Mouse (Mus musculus) midbrain, embryonic 13.5 days (tissue): ENCODE results near the gene Prkcb. TPM values are rescaled to one million over a fixed set of nuclear protein-coding genes. Genes with fewer than 3 reads are reported as not detected.
"Not testable (repeated sequence)": the region's sequence is repeated elsewhere in the genome, so short reads cannot be mapped to it uniquely, and the experiment has no call there.

Experiments
- ATAC-seq: fragments of 200-750 bp; cut with Nextera tagmentation; 2 replicates; pipeline ENCODE4 v1.8.0; 2017; ENCODE audit warnings: mild to moderate bottlenecking, moderate TSS enrichment, moderate library complexity
- H3K27ac ChIP-seq: fragments of 300-500 bp; sonication (generic); 2 replicates; pipeline ENCODE4 v1.5.1; 2015; ENCODE audit warnings: inconsistent platforms, mild to moderate bottlenecking, moderate library complexity
- H3K27me3 ChIP-seq: fragments of 300-500 bp; sonication (generic); 2 replicates; pipeline ENCODE4 v1.6.1; 2015; ENCODE audit warnings: mild to moderate bottlenecking, inconsistent platforms
- H3K36me3 ChIP-seq: fragments of 300-500 bp; sonication (generic); 2 replicates; pipeline ENCODE4 v1.6.1; 2015; ENCODE audit warnings: mild to moderate bottlenecking, inconsistent platforms
- H3K4me1 ChIP-seq: fragments of 300-500 bp; sonication (generic); replicated peaks from 2 replicates; pipeline ENCODE4 v1.6.1; 2015; ENCODE audit warnings: inconsistent platforms
- H3K4me2 ChIP-seq: fragments of 300-500 bp; sonication (generic); replicated peaks from 2 replicates; pipeline ENCODE4 v1.6.1; 2015; ENCODE audit warnings: moderate library complexity, mild to moderate bottlenecking, inconsistent platforms
- H3K4me3 ChIP-seq: fragments of 300-500 bp; sonication (generic); replicated peaks from 2 replicates; pipeline ENCODE4 v1.5.1; 2015; ENCODE audit warnings: mild to moderate bottlenecking, inconsistent platforms
- H3K9ac ChIP-seq: fragments of 300-500 bp; sonication (generic); replicated peaks from 2 replicates; pipeline ENCODE4 v1.6.1; 2015; ENCODE audit warnings: mild to moderate bottlenecking, inconsistent platforms
- H3K9me3 ChIP-seq: fragments of 300-500 bp; sonication (generic); 2 replicates; pipeline ENCODE4 v1.6.1; 2016; ENCODE audit warnings: mild to moderate bottlenecking, inconsistent platforms
- WGBS: fragments of 180-500 bp; shearing (Covaris S2); methylation state at CpG from one replicate; pipeline ENCODE4 v1.1.7; 2015; 5-methylcytosine and 5-hydroxymethylcytosine counted together
- polyA plus RNA-seq: library from polyadenylated mRNA; unstranded; fragments of >200 nt; fragmentation: Nextera tagmentation; extraction: Ambion mirVana; gene quantifications from 2 replicates; pipeline ENCODE4 v1.2.1, GENCODE M21; 2015

The Prkcb gene
- 44.8 and 46.4 TPM in 2 replicates for polyA plus RNA-seq

DNA sequence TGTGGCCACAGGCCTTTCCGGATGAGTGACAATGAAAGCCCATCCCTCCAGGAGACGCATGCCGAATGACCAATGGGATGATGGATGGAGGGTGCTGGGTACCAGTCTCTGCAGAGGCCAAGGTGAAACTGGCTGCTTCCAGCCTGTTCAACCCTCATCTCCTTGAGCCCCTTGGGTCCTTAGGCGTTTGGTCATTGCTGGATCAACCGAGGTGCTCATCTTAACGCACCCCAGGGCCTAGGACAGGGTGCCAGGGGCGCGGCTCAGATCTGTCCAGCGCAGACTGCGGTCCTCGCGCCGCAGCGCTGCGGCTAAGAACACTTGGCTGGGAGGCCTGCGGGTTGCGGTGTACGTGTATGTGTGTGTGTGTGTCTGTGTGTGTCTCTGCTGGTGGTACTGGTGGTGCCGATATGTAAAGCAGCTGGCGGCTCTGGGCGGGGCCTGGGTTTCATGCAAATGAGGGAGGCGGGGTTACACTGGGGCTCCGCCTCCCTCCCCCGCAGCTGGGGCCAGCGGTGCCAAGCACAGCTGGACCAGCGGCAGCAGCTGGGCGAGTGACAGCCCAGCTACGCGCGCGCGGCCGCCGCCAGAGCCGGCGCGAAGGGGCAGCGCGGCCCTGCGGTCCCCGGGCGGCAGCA is at the start of gene Prkcb:
Prkcb (plus strand) TSS at position 147 of the 638 bp plus-strand sequence.
- no peaks in the 10 kb centered on the region for H3K36me3 ChIP-seq
- peak within 1 kb of the TSS; percentile 94 for H3K4me2 ChIP-seq
- ATAC-seq, result peak; percentile 87
- H3K9me3 ChIP-seq, result no peaks in the 10 kb centered on the region
- H3K27me3 ChIP-seq, result peaks cover 40% of the 10 kb centered on the region
- H3K4me1 ChIP-seq, result peaks cover 12% of the 10 kb centered on the region
- H3K27ac ChIP-seq, result peak within 1 kb of the TSS; percentile 52; the same call in 1 of the 2 replicates
- peak within 1 kb of the TSS; percentile 65 for H3K4me3 ChIP-seq
- H3K9ac ChIP-seq, result peak within 1 kb of the TSS; percentile 66
- 3% methylated on average over 37 of the region's 42 CpGs for WGBS

DNA sequence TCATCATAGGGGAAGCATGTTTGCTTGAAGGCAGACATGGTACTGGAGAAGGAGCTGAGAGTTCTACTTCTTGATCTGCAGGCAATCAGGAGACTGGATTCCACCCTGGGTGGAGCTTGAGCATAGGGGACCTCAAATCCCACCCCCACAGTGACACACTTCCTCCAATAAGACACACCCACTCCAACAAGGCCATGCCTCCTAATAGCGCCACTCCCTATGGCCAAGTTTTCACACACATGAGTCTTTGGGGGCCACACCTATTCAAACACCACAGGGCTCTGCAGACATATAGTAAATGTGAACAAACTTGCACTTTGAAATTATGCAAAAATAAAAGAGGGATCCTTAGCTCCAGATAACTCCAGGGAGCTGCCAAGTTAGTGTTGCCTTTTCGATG is 49.6 kb upstream of the Prkcb start:
- H3K9me3 ChIP-seq, result no peaks in the 10 kb centered on the region

DNA sequence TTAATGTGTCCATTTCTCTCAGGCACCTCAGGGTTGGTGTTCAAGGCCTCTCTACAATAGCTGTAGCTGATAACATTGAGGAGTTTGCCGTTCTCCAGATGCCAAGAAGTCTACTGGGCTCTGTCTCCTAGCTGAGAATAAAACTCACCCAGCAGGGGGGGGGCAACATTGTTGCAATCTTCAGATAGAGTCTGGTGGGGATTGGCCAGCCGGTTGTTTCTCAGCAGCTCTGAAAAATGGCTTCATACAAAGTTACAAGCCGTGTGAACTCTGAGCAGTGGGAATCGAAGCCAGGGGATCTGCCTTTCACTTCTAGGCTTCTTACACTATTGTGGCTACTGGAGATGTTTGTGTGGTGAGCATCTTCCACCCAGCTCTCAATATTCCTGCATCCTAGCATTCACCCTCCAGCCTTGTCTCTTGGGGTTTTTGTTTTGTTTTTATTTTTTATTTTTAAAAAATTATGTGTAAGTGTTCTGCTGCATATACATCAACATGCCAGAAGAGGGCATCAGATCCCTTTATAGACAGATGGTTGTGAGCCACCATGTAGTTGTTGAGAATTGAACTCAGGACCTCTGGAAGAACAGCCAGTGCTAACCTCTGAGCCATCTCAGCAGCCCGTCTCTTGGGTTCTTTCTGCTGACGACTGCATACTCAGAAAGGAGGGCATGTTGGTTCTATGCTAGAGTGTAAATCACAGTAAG is 48.0 kb upstream of the Prkcb start:
- ATAC-seq, result no peak
- Histone ChIP-seq H3K4me3 (no peak overlapping the region), H3K4me1 (0 out of 2 replicates have a peak, but pooled peaks cover 4% of the 10 kb centered on the region), H3K4me2 (no peak overlapping the region), H3K36me3 (no peaks in the 10 kb centered on the region), H3K9me3 (no peaks in the 10 kb centered on the region), H3K27ac (no peak overlapping the region), H3K9ac (no peak overlapping the region), H3K27me3 (no peaks in the 10 kb centered on the region)
- 83% methylated on average over 6 of the region's 6 CpGs for WGBS

More for the DNA sequence above, 49.6 kb upstream of the Prkcb start:
- 95% methylated on average over 2 of the region's 2 CpGs for WGBS
- Histone ChIP-seq H3K9ac (no peak overlapping the region), H3K27me3 (no peaks in the 10 kb centered on the region), H3K4me1 (0 out of 2 replicates have a peak, but pooled peaks cover 1% of the 10 kb centered on the region), H3K36me3 (no peaks in the 10 kb centered on the region), H3K27ac (no peak overlapping the region), H3K4me2 (no peak overlapping the region), H3K4me3 (no peak overlapping the region)
- ATAC-seq, result no peak

DNA sequence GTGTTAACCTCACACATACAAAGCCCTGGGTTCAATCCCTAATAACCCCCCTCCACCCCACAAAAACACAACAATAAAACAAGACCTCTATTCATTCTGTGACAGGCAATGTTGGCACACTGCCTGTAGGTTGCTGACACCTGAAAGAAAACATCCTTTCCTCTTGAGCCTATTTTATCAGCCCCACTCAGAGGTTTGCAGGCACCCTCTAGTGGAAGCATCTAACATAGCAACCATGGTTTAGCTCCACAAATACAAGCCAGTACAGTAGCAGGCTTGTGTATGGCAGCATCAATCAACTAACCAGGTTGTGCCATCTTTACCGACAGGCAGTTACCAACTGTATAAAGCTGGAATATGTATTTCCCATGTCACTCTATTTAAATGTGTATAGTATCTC is 46.3 kb upstream of the Prkcb start:
- WGBS, result 58% methylated on average over 1 of the region's 1 CpGs
- Histone ChIP-seq H3K27me3 (no peaks in the 10 kb centered on the region), H3K4me2 (no peak overlapping the region), H3K27ac (no peak overlapping the region), H3K4me3 (no peak overlapping the region), H3K9ac (no peak overlapping the region), H3K9me3 (no peaks in the 10 kb centered on the region), H3K36me3 (no peaks in the 10 kb centered on the region), H3K4me1 (0 out of 2 replicates have a peak, but pooled peaks cover 4% of the 10 kb centered on the region)
- ATAC-seq, result 0 out of 2 replicates have a peak, but pooled peaks have one; percentile 56

DNA sequence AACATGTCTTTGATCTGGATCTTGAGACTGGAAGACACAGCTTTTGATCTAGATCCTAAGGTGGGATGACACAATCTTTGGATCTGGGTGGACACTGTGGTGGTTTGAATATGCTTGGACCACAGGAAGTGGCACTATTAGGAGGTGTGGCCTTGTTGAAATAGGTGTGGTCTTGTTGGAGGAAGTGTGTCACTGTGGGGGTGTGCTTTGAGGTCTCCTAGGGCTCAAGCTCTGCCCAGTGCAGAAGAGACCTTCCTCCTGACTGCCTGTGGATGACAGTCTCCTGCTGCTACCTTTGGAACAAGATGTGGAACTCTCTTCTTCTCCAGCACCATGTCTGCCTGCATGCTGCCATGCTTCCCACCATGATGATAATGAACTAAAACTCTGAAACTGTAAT is 45.8 kb upstream of the Prkcb start:
- ATAC-seq, H3K27me3 ChIP-seq, H3K9ac ChIP-seq: not testable (repeated sequence)

DNA sequence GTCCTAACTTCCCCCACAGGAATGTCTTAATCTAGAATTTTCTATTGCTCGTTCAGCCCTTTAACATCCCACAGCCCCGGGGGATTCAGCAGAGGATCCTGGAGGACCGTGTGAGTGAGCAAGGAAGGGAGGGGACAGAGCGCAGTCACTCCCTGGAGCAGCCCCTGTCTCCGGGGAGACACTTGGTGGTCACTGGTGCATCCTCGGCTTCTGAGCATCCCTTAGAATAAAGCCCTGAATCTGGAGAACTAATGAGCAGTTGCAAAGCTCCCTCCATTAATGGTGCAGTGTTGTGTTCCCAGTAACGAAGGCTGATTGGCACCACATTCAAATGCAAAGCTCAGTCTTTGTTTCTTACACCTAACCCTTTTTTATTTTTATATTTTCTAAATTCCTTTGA is 44.4 kb upstream of the Prkcb start:
- ATAC-seq, result peak; percentile 60; the same call in 1 of the 2 replicates
- no peaks in the 10 kb centered on the region for H3K9me3 ChIP-seq
- 21% methylated on average over 7 of the region's 7 CpGs for WGBS
- H3K4me3 ChIP-seq, result no peak overlapping the region
- H3K27me3 ChIP-seq, result no peaks in the 10 kb centered on the region
- no peak overlapping the region for H3K4me2 ChIP-seq
- no peaks in the 10 kb centered on the region for H3K36me3 ChIP-seq
- H3K4me1 ChIP-seq, result 0 out of 2 replicates have a peak, but pooled peaks cover 4% of the 10 kb centered on the region
- H3K27ac ChIP-seq, result no peak overlapping the region
- H3K9ac ChIP-seq, result no peak overlapping the region

More for the DNA sequence above, 45.8 kb upstream of the Prkcb start:
- H3K4me1 ChIP-seq, H3K36me3 ChIP-seq, H3K27ac ChIP-seq, H3K9me3 ChIP-seq, H3K4me2 ChIP-seq, H3K4me3 ChIP-seq: not testable (repeated sequence)

DNA sequence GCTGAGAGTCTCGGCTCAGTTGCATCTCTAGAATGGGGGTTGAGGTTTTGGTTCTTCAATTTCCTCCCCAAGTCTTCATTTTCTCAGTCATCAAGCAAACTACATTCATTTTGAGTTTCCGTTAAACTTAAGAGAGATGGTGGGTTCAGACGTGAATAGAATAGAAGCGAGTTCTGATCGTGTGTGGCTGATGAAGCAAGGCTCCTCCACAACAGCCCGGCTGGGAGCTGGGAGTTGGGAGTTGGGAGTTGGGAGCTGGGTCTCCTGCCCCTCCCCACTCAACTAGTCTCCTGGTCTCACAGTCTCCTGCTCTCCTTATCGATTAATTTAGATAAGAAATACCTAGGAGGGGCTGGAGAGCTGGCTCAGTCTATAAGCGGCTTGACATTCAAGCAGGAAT is 44.0 kb upstream of the Prkcb start:
- H3K27me3 ChIP-seq, result no peaks in the 10 kb centered on the region
- H3K4me2 ChIP-seq, result no peak overlapping the region
- ATAC-seq, result no peak
- H3K9ac ChIP-seq, result no peak overlapping the region
- H3K27ac ChIP-seq, result no peak overlapping the region
- H3K4me1 ChIP-seq, result 0 out of 2 replicates have a peak, but pooled peaks cover 4% of the 10 kb centered on the region
- no peaks in the 10 kb centered on the region for H3K9me3 ChIP-seq
- H3K4me3 ChIP-seq, result no peak overlapping the region
- no peaks in the 10 kb centered on the region for H3K36me3 ChIP-seq
- 59% methylated on average over 8 of the region's 8 CpGs for WGBS

DNA sequence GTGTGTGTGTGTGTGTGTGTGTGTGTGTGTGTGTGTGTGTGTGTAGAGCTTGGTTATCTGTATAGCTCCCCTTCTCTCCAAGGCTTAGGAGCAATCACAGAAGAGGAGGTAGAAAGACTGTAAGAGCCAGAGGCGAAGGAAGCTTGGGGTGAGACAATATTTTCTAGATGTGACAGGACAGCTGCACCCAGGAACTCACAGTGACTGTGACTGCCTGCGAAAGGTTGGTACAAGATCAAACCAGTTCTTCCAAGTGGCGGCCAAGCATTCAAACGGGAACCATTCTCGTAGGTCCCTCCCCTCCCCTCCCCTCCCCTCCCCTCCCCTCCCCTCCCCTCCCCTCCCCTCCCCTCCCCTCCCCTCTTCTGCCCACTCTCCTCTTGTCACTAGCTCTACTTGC is 42.6 kb upstream of the Prkcb start:
- Histone ChIP-seq H3K27ac (no peak overlapping the region), H3K4me1 (0 out of 2 replicates have a peak, but pooled peaks cover 4% of the 10 kb centered on the region), H3K9ac (no peak overlapping the region), H3K4me3 (no peak overlapping the region), H3K27me3 (no peaks in the 10 kb centered on the region), H3K4me2 (no peak overlapping the region), H3K36me3 (no peaks in the 10 kb centered on the region), H3K9me3 (no peaks in the 10 kb centered on the region)
- WGBS, result 48% methylated on average over 5 of the region's 5 CpGs
- ATAC-seq, result no peak

DNA sequence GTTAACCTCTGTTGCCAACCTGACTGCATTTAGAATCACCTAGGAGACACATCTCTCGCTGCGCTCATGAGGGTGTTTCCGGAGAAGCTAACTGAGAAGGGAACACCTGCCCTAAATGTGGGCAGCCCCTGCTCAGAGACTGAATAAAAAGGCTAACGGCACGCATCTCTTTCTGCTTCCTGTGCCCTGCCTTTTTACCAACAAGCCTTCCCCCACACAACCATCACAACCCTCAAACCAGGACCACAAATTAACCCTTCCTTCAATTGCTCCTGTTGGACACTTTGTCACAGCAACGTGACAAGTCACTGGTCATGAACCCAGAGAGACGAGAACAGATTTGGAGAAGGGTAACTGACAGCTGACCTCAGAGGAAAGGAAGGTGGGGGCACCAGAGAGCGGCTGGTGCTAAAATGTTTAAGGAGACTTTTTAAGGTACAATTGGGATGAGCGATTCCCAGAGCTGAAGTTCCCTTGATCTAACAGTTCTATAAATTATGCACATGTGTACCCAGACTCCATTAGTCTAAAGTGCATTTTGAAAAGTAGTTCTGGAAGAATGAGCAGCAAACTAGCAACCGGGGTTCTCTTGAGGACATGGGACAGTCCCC is 41.2 kb upstream of the Prkcb start:
- H3K9me3 ChIP-seq, result no peaks in the 10 kb centered on the region
- WGBS, result 85% methylated on average over 10 of the region's 10 CpGs
- no peaks in the 10 kb centered on the region for H3K27me3 ChIP-seq
- no peak overlapping the region for H3K27ac ChIP-seq
- no peak overlapping the region for H3K9ac ChIP-seq
- no peak for ATAC-seq
- H3K36me3 ChIP-seq, result no peaks in the 10 kb centered on the region
- no peak overlapping the region for H3K4me2 ChIP-seq
- no peak overlapping the region for H3K4me3 ChIP-seq
- H3K4me1 ChIP-seq, result 0 out of 2 replicates have a peak, but pooled peaks cover 4% of the 10 kb centered on the region

DNA sequence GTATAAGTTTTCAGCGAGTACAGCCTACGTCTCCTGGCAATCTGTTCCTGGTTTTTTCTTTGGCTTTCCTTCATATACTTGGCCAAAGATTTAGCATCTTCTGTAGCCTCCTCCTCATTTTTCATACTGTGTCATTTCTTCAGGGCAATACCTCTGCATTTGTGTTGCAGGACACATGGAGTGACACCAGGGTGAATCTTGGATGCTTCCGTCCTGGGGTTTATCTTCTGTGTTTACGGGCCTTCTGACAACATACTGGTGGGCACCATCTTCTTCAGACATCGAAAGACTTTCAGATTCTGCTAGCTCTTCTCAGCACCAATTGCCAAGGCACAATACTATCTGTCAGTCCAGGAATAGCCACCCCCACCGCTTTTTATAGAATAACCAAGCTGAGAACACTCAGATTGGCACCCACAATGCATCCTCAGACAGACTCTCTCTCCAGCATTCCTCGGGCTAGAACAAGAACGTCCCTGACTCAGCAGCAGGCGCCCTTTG is 39.2 kb upstream of the Prkcb start:
- WGBS, result 91% methylated on average over 9 of the region's 9 CpGs

DNA sequence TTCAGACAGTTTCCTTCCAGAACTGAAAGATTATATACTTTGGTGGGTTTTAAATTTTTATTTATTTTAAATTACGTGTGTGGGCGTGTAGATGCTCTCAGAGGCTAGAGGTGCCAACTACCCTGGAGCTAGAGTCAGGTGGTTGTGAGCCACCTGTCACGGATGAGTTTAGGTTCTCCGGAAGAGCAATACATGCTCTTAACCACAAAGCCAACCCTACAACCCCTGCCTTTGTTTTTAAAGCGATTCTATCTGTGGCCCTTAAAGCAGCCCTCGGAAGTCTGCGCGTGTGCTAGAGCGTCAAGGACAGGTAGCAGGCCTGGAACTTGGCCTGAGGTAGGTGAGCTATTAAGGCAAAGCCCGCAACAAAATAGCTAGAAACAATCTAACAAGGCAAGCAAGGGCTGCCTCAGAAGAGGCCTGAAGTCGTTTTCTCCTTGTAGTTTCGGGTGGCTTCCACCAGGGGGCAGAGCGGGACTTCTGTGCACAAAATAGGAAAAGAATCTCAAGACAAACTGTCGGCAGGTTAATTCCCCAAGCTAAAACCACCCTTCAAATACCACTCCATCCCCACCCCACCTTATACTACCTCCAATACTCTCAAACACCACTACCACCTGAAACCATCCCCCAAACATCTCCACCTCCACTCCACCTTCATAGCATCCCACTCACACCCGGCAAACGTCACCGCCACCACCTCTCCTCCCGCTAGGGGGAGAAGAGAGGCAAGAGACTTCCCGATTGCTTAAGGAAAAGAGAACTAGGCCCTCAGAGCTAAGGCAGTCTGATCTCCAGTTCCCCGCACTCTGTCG is 37.1 kb upstream of the Prkcb start:
- peak; percentile 68 for ATAC-seq
- Histone ChIP-seq H3K27ac (no peak overlapping the region), H3K4me1 (no peaks in the 10 kb centered on the region), H3K4me3 (no peak overlapping the region), H3K9ac (no peak overlapping the region), H3K27me3 (no peaks in the 10 kb centered on the region), H3K9me3 (no peaks in the 10 kb centered on the region), H3K36me3 (no peaks in the 10 kb centered on the region), H3K4me2 (no peak overlapping the region; the same call in 1 of the 2 replicates)
- WGBS, result 31% methylated on average over 21 of the region's 21 CpGs

More for the DNA sequence above, 39.2 kb upstream of the Prkcb start:
- H3K4me2 ChIP-seq, result no peak overlapping the region
- no peaks in the 10 kb centered on the region for H3K27me3 ChIP-seq
- no peak overlapping the region for H3K4me3 ChIP-seq
- no peak overlapping the region for H3K27ac ChIP-seq
- no peaks in the 10 kb centered on the region for H3K9me3 ChIP-seq
- H3K4me1 ChIP-seq, result no peaks in the 10 kb centered on the region
- no peak for ATAC-seq
- H3K9ac ChIP-seq, result no peak overlapping the region
- no peaks in the 10 kb centered on the region for H3K36me3 ChIP-seq
